Mouse (Mus musculus): ENCODE measurements at regions not wholly inside any gene's neighbourhood (a gene's known extent, or its start where the extent isn't known, plus 50 kb on each side); places are given as distances from the start of the nearest gene placed in this dataset.
A peak's percentile ranks its signal among the peaks of the same experiment; 100 is the strongest.

- no peaks in the 10 kb centered on the region for H3K4me1 ChIP-seq (ENCODE audit: control insufficient read depth, insufficient read depth, low read length)
- no peak overlapping the region for H3K27ac ChIP-seq (ENCODE audit: insufficient read depth, low read length)
- H3K27me3 ChIP-seq (ENCODE audit: control insufficient read depth, insufficient read depth, low read length), result no peaks in the 10 kb centered on the region
- no peak overlapping the region for H3K4me3 ChIP-seq (replicated peaks; ENCODE audit: insufficient read depth, low read depth, low read length)
- whole genome bisulfite sequencing, result 89% methylated on average over 12 of the region's 12 CpGs
- TF ChIP-seq CTCF (IDR thresholded peaks at IDR 0.05; ENCODE audit: borderline replicate concordance, insufficient read depth, low read depth, low read length) (no peak), POLR2A (IDR thresholded peaks at IDR 0.05; ENCODE audit: borderline replicate concordance, insufficient read depth, low read length) (no peak)
- no peak for DNase-seq
Measured at GRCm38 (mm10) chr2:57614587-57614991, 377.2 kb downstream of the Gpd2 start.

DNA sequence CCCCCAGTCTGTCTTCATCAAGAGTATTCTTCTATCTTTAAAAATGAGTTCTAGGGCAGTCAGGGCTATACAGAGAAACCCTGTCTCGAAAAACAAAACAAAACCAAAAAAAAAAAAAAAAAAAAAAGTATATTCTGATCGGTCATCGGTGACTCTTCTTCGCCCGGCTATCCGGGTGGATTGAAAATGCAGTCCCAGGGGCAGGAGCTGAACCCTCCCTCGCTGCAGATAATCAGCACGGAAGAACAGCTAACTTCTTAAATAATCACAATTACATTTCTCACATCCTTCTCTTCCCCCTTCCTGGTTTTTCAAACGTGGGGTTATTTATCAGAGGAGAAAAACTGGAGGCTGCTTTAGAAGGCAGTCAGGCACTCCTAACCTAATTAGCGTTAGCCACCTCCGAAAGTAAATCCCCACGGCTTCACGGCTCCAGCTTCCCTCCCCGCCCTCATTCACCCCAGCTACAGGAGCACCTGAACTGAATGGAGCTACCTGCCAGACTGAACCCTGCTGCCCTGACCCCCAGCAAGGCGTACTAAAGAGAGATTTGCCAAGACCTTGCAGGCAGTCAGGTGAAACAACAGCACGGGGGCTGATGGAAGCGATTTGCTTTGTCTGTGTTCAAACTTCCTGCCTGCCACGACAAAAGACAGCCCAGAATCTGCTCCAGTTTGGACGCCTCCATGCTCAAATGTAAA, 379.2 kb downstream of the Gpd2 start:
- Histone ChIP-seq H3K27me3 (ENCODE audit: control insufficient read depth, insufficient read depth, low read length) (no peaks in the 10 kb centered on the region), H3K4me3 (replicated peaks; ENCODE audit: insufficient read depth, low read depth, low read length) (peak overlapping the region; percentile 54), H3K4me1 (ENCODE audit: control insufficient read depth, insufficient read depth, low read length) (no peaks in the 10 kb centered on the region), H3K27ac (ENCODE audit: insufficient read depth, low read length) (no peak overlapping the region)
- peak; percentile 29 to 38 for DNase-seq
- TF ChIP-seq CTCF (IDR thresholded peaks at IDR 0.05; ENCODE audit: borderline replicate concordance, insufficient read depth, low read depth, low read length), result no peak
- TF ChIP-seq POLR2A (IDR thresholded peaks at IDR 0.05; ENCODE audit: borderline replicate concordance, insufficient read depth, low read length), result no peak
- WGBS, result 6% methylated on average over 19 of the region's 19 CpGs

DNA sequence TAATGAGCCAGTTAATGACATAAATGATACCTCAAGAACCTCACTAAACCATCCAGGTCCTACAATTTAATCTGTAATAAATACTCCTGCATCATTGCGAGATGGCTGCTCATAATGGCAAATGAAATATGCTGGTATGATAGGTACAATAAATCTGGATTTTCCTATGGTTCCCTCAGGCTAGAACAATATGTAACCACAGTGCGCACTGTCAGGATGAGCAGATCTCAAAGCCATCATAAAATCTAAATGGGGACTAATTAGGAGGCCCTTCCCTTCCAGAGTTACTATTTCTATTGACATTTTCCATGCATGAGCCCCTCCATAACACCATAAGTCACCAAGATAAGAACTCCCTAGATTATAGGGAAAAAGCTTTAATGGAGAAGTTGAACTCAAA, 379.8 kb downstream of the Gpd2 start:
- Histone ChIP-seq H3K27ac (ENCODE audit: insufficient read depth, low read length) (no peak overlapping the region), H3K4me1 (ENCODE audit: control insufficient read depth, insufficient read depth, low read length) (no peaks in the 10 kb centered on the region), H3K4me3 (replicated peaks; ENCODE audit: insufficient read depth, low read depth, low read length) (no peak overlapping the region), H3K27me3 (ENCODE audit: control insufficient read depth, insufficient read depth, low read length) (no peaks in the 10 kb centered on the region)
- WGBS, result 96% methylated on average over 2 of the region's 2 CpGs
- no peak for TF ChIP-seq CTCF (IDR thresholded peaks at IDR 0.05; ENCODE audit: borderline replicate concordance, insufficient read depth, low read depth, low read length)
- TF ChIP-seq POLR2A (IDR thresholded peaks at IDR 0.05; ENCODE audit: borderline replicate concordance, insufficient read depth, low read length), result no peak
- no peak for DNase-seq

DNA sequence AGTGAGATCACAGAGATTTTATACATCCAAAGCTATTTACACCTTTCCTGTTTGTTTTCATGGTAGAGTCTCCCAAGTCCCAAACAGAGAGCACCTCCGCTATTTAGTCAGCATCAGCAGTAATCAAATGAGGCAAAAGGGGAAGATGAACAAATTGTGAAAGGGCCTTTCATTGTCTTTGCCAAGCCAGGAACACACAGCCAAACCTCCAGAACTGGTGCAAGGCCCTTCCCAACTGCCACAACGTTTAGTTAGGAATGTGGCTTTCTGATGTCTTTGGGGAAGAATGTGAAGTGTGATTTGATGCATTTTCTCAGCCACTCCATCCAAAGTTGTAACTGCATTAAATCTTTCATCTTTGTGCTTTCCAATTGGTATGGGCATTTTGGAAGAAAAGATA, 353.6 kb upstream of the Galnt5 start:
- no peaks in the 10 kb centered on the region for H3K4me1 ChIP-seq (ENCODE audit: control insufficient read depth, insufficient read depth, low read length)
- DNase-seq, result no peak
- H3K27me3 ChIP-seq (ENCODE audit: control insufficient read depth, insufficient read depth, low read length), result no peaks in the 10 kb centered on the region
- TF ChIP-seq POLR2A (IDR thresholded peaks at IDR 0.05; ENCODE audit: borderline replicate concordance, insufficient read depth, low read length), result no peak
- no peak for TF ChIP-seq CTCF (IDR thresholded peaks at IDR 0.05; ENCODE audit: borderline replicate concordance, insufficient read depth, low read depth, low read length)
- 34% methylated on average over 2 of the region's 2 CpGs for whole genome bisulfite sequencing
- H3K4me3 ChIP-seq (replicated peaks; ENCODE audit: insufficient read depth, low read depth, low read length), result no peak overlapping the region
- H3K27ac ChIP-seq (ENCODE audit: insufficient read depth, low read length), result no peak overlapping the region

DNA sequence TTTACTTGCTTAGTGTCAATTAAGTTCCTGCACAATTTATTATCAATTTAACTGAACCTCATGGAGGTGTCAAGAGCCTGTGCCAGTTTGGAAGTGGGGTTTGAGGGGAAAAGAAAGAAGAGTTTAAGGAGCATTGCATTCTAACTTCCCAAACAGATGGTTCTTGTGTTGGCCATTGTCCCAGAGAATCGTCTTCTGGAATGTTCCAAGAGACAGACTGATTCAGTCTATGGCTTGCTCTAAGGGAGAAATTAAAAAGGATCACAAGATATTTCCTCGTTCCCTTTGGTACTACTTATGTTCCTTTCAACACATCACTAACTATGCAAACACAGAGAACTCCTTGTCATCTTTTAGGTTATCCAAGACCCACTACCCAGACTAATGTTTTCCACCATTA, 353.1 kb upstream of the Galnt5 start:
- no peak overlapping the region for H3K4me3 ChIP-seq (replicated peaks; ENCODE audit: insufficient read depth, low read depth, low read length)
- DNase-seq, result no peak
- no peak for TF ChIP-seq CTCF (IDR thresholded peaks at IDR 0.05; ENCODE audit: borderline replicate concordance, insufficient read depth, low read depth, low read length)
- no peak for TF ChIP-seq POLR2A (IDR thresholded peaks at IDR 0.05; ENCODE audit: borderline replicate concordance, insufficient read depth, low read length)
- no peak overlapping the region for H3K27ac ChIP-seq (ENCODE audit: insufficient read depth, low read length)
- H3K4me1 ChIP-seq (ENCODE audit: control insufficient read depth, insufficient read depth, low read length), result no peaks in the 10 kb centered on the region
- 16% methylated on average over 2 of the region's 2 CpGs for WGBS
- no peaks in the 10 kb centered on the region for H3K27me3 ChIP-seq (ENCODE audit: control insufficient read depth, insufficient read depth, low read length)

- no peaks in the 10 kb centered on the region for H3K27me3 ChIP-seq (ENCODE audit: control insufficient read depth, insufficient read depth, low read length)
- H3K4me3 ChIP-seq (replicated peaks; ENCODE audit: insufficient read depth, low read depth, low read length), result no peak overlapping the region
- no peak overlapping the region for H3K27ac ChIP-seq (ENCODE audit: insufficient read depth, low read length)
- no peaks in the 10 kb centered on the region for H3K4me1 ChIP-seq (ENCODE audit: control insufficient read depth, insufficient read depth, low read length)
- TF ChIP-seq POLR2A (IDR thresholded peaks at IDR 0.05; ENCODE audit: borderline replicate concordance, insufficient read depth, low read length), result no peak
- TF ChIP-seq CTCF (IDR thresholded peaks at IDR 0.05; ENCODE audit: borderline replicate concordance, insufficient read depth, low read depth, low read length), result no peak
- WGBS, result 86% methylated on average over 4 of the region's 4 CpGs
- no peak for DNase-seq
Measured at GRCm38 (mm10) chr2:57649002-57649401, 348.7 kb upstream of the Galnt5 start.

- DNase-seq, result no peak
- no peak overlapping the region for H3K4me3 ChIP-seq (replicated peaks; ENCODE audit: insufficient read depth, low read depth, low read length)
- WGBS, result 55% methylated on average over 4 of the region's 4 CpGs
Measured at GRCm38 (mm10) chr2:57657409-57657808, 340.3 kb upstream of the Galnt5 start.

DNA sequence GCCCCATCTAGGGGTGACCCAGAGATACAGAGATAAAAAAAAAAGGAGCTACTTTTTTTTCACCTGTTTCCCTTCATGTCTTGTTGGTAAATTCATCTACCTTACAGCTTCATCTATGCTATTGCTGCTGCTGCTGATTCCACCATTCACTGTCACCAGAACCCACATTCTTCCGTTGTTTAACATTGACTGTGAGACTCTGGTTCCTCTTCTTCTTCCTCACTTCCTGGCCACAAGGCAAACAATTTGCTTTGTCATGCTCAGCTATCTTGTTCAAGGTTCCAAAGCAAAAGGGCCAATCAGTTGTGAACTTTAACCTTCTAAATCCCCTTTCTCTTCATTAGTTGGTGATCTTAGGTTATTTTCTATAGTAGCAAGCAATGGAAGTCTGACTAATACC, 335.8 kb upstream of the Galnt5 start:
- no peak for DNase-seq
- Histone ChIP-seq H3K27ac (ENCODE audit: insufficient read depth, low read length) (no peak overlapping the region), H3K4me3 (replicated peaks; ENCODE audit: insufficient read depth, low read depth, low read length) (no peak overlapping the region), H3K4me1 (ENCODE audit: control insufficient read depth, insufficient read depth, low read length) (no peaks in the 10 kb centered on the region), H3K27me3 (ENCODE audit: control insufficient read depth, insufficient read depth, low read length) (no peaks in the 10 kb centered on the region)
- 96% methylated on average over 1 of the region's 1 CpGs for WGBS
- TF ChIP-seq CTCF (IDR thresholded peaks at IDR 0.05; ENCODE audit: borderline replicate concordance, insufficient read depth, low read depth, low read length) (no peak), POLR2A (IDR thresholded peaks at IDR 0.05; ENCODE audit: borderline replicate concordance, insufficient read depth, low read length) (no peak)

More at GRCm38 (mm10) chr2:57657409-57657808, 340.3 kb upstream of the Galnt5 start:
- TF ChIP-seq CTCF (IDR thresholded peaks at IDR 0.05; ENCODE audit: borderline replicate concordance, insufficient read depth, low read depth, low read length) (no peak), POLR2A (IDR thresholded peaks at IDR 0.05; ENCODE audit: borderline replicate concordance, insufficient read depth, low read length) (no peak)
- H3K27me3 ChIP-seq (ENCODE audit: control insufficient read depth, insufficient read depth, low read length), result no peaks in the 10 kb centered on the region
- H3K27ac ChIP-seq (ENCODE audit: insufficient read depth, low read length), result no peak overlapping the region
- H3K4me1 ChIP-seq (ENCODE audit: control insufficient read depth, insufficient read depth, low read length), result no peaks in the 10 kb centered on the region

Measured in cerebellum, adult 2 months (tissue).